Mouse (Mus musculus): ENCODE data around the gene A830031A19Rik.

A830031A19Rik gene

GRCm38 (mm10) chr11:24016049-24016448 lies 58.8 kb downstream of the A830031A19Rik start:
- DNase-seq (ENCODE audit: extremely low read depth, low read depth, low spot score) = no peak

DNA sequence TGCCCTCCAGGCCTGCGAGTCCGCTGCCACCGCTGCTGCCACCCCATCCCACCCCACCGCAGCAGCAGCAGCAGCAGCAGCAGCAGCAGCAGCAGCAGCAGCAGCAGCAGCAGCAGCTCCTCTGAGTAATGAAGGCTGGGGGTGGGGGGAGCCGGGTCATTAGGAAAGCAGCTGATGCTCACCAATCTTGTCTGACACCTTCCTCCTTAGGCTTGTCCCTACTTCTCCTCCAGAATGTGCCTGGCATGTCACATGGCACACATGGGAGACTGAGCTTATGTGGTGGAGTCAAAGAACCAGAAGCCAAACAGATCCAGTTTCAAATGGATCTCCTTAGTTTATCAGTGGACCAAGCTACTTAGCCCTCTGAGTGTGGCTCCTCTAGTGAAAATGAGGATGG lies 60.2 kb downstream of the A830031A19Rik start:
- no peak for DNase-seq (ENCODE audit: extremely low read depth, low read depth, low spot score)

DNA sequence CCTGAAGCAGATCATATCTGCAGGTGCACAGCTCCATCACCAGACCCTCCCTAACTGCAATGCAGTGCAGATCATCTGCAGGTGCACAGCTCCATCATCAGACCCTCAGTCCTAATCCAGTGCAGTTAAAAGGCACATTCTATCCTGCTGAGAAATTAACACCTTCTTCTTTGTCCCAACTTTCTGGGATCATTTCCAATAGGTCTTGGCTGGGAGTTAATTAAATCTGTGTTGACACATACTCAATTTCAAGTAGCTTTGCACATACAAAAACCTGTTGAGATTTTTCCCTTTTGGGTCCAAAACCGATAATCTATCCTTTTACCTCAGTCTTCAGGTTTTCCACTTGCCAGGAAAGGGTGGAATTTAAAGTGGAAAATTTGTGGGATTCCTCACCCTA lies 62.6 kb downstream of the A830031A19Rik start:
- no peak for DNase-seq (ENCODE audit: extremely low read depth, low read depth, low spot score)

GRCm38 (mm10) chr11:24008976-24009375 lies 65.9 kb downstream of the A830031A19Rik start:
- no peak for DNase-seq (ENCODE audit: extremely low read depth, low read depth, low spot score)

- DNase-seq (ENCODE audit: extremely low read depth, low read depth, low spot score) = no peak
Measured at GRCm38 (mm10) chr11:24008244-24008643, 66.6 kb downstream of the A830031A19Rik start.

GRCm38 (mm10) chr11:24005445-24006156 lies 69.3 kb downstream of the A830031A19Rik start:
- no peak for DNase-seq (ENCODE audit: extremely low read depth, low read depth, low spot score)

GRCm38 (mm10) chr11:24000675-24001074 lies 74.2 kb downstream of the A830031A19Rik start:
- DNase-seq (ENCODE audit: extremely low read depth, low read depth, low spot score) = no peak

All from fat pad, adult 2 months (tissue).